Mouse (Mus musculus): ENCODE results near the gene Smdt1.

DNA sequence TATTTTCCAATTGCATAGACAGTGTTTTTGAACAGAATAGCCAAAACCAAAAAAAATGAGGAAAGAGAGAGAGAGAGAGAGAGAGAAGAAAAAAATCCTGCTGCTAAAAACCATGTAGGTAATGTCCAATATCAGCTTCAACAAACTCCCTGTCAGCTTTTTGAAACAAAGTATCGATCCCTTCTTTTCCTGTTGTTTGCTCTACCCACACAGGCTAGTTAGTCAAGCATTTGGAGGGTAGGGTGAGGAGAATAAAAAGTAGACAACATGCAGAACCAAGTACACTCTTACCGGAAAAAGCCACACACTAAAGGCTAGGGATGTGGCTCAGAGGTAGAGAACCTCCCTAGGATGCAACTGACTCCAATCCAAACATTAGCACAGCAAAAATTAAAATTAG is 47.0 kb downstream of the Smdt1 start:
- TF ChIP-seq CTCF (IDR thresholded peaks at IDR 0.05; ENCODE audit: low read depth, low read length) (no peak), POLR2A (IDR thresholded peaks at IDR 0.05; ENCODE audit: borderline replicate concordance, low read depth, low read length) (no peak)

Measured in bone marrow macrophage, adult 2 months (primary cell).